Mouse (Mus musculus): Measurements from ENCODE around the gene Nqo2.

Gene Nqo2

DNA sequence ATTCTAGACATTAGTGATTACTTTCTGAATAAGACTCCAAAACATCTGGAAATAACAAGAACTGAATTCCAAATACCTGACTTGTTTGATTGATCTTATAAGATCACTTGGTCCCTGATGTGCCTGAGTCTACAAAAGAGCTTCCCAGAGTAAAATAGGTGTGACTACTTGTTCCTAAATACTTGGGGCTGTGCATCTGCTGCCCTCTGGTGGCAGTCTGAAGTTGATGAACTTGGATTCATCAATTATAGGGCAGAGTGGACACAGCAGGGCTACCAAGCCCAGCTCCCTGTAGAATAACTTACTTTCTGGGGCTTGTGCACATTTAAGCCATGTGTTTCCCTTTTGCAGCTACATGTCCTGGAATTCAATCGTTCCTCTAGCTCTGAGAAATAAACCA is 30.7 kb downstream of the Nqo2 start:
- peak; percentile 33 for DNase-seq (ENCODE audit: low spot score)

DNA sequence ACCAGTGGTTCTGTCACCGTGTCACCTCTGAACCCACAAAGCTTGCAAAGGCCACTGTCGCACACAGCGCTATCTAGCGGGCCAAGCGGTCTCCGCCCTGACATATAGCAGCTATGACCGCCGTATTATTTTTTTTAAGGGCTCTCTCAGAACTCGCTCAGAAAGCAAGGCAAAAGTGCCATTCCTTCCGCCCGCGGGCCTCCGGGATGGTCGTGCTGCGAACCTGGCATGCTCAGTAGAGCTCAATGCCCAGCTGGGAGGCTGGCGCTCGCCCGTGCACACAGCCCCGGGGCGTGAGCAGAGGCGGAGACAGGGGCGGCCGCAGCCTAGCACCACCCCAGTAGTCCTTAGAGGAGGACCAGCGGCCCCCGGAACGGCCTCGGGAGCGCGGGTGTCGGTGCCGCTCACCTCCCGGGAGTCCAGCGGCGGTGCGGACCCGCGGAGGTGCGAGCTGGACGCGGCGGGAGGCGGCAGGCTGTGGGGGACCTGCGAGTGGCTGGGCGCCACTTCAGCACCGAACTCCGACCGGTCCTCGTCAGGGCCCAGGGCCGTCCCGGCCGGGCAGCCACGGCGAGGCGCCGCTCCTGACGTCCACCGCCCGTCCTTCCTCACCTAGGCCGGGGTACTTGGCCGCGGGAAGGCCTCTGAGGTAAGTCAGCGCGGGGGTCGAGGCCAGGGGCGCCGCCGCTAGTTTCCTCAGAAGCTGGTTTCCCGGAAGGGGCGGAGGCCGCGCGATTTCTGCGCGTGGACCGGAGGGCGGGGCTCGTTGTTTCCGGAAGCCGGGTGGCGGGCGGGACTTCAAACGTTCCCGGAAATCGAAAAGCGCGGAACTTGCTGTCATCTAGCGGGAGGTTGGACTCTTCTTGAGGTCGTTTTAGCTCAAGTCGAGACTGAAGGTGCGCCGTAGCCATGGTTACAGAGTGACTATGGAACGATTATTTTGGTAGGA is 37.8 kb downstream of the Nqo2 start, which contains the start of the genes Ripk1 and Serpinb6a:
Ripk1 (plus strand) TSS at position 306 of the 949 bp plus-strand sequence.
Serpinb6a (minus strand) TSS at position 737 of the 949 bp plus-strand sequence.
- DNase-seq (ENCODE audit: low spot score), result peak; percentile 91

DNA sequence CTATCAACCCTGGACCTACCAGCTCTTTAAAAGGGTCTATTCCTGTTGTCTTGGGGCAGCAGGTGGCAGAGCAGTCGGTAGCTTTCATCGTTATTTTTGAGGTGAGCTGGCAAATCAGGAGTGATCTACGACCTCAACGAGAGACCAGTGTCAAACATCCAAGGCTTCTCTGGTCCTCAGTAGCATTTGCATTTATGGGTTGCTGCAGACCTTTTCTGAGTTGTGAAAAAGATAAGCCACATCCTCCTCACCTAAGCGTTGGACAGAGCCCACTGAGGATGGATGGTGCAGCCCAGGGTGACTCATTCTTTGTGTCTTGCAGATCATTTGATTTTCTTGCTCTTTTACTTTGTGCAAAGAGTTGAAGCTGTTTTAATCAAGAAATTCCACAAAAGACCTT is 38.6 kb downstream of the Nqo2 start:
- DNase-seq (ENCODE audit: low spot score), result no peak

DNA sequence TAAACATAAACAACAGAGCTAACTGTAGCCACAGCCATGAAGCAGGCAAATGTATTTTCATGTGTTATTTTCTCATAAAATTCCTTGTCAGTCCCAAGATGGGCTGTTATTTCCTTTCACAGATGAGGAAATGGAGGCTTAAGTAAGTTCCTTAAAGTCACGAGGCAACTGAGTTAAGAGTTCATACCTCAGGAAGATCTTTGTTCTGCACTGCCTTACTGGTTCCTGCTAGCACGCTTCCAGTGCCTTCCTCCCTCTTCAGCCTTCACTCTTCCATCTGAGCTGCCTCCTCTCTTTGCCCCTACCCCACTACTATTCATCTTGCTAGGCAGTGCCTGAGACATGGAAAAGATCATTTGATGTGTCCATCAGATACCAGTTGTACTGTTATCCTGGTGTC is 42.7 kb downstream of the Nqo2 start:
- DNase-seq (ENCODE audit: low spot score), result no peak

DNA sequence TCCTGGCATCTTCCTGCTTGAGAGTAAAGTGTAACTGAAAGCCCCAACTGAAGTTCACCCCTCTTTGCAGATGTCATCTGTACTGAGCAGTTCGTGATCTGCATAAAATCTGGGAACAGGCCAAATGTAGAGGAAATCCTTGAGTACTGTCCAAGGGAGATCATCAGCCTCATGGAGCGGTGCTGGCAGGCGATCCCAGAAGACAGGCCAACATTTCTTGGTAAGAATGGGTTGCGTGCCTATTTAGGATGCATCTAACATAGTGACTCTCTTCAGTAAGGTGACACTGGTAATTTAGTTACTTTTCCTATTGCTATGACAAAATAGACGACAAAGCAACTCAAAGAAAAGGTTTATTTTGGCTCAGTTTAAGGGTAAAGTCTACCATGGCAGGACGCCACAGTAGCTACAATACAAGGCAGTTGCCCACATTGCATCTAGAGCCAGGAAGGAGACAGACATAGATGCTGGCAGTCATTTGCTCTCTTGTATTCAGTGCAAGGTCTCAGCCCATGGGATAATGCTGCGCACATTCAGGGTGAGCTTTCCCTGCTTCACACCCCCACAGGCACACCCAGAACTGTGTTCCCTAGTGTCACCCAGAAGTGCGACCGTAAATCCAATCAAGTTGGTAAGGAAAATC is 52.6 kb downstream of the Nqo2 start:
- no peak for DNase-seq (ENCODE audit: low spot score)

DNA sequence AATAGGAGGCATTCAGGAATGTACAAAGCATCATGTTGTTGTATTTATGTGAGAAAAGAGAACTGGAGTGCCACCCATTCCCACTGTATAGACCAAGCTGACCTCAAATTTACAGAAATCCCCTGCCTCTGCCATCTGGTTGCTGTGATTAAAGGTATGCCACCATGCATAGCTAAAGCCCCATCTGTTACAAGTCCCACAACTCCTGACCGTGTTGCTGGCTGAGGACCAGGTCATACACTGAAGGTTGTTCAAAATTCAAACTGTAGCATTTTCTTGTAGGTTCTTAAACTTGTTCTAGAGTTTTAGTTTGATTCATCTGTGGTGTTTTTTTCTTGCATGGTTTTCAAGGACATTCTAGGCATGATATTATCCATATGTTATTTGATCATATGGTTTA is 54.0 kb downstream of the Nqo2 start:
- DNase-seq (ENCODE audit: low spot score), result no peak

DNA sequence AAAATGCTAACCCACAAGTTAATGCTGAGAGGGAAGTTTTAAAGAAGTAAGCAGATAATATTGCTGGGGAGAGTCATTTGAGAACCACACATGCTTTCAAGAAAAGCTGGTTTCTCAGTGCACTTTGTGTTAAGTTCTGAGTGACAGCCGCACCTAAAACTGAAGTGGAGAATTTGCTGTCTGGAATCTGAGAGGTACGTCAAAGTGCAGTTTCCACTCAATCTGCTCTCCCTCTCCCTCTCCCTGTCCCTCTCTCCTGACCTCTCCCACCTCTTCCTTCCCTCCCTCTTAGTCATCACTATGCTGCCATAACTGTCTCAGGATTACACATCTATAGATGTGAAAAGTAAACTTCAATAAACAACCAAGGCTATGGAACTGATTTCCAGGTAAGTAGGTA is 57.5 kb downstream of the Nqo2 start:
- no peak for DNase-seq (ENCODE audit: low spot score)

DNA sequence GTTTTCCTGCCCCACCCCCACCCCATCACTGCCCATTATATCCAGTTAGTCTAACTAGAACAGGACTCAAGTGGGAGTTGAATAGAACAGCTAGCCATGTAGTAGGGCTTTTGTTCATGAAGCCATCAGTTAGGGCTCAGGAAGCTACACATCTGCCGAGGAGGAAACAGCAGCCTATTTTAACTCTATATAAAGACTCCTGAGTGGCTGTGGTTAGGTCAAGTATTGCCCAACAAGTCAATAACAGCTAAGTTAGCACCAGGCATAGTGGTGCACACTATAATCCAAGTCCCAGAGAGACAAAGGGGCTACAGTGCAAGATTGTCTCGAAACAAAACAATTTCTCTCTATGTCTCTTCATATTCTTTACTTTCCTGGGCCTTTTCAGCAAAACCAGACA is 67.6 kb downstream of the Nqo2 start:
- DNase-seq (ENCODE audit: low spot score), result no peak

DNA sequence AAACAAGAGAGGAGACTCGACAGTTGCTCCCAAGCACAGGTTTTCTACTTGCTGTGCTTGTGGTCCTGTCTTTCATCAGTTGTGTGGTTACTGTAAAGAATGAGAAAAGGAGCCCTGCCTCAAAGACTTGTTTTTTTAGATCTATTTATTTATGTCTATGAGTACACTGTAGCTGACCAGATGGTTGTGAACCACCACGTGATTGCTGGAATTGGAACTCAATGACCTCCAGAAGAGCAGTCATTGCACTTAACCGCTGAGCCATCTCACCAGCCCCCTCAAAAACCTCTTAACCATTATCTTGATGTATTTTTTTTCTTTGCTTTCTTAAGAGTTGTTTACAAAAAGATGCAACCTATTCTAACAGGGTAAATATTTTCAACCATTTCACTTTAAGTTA is 70.9 kb downstream of the Nqo2 start:
- DNase-seq (ENCODE audit: low spot score), result no peak

DNA sequence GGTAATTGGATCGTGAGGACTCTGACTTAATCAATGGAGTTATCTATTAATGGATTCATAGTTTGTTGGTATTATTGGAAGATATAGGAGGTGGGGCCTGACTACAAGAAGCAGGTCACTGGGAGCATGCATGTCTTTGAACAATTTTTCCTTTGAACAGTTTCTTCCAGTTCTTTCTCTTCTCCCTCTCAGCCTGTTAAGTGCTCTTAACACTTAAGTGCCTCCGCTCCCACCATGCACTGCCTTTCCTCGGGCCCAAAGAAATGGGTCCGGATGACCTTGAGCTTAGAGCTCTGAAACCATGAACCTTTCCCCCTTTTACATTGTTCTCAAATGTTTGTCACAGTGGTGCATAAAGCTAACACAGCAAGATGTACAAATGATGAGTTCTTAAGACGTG is 72.2 kb downstream of the Nqo2 start:
- no peak for DNase-seq (ENCODE audit: low spot score)

DNA sequence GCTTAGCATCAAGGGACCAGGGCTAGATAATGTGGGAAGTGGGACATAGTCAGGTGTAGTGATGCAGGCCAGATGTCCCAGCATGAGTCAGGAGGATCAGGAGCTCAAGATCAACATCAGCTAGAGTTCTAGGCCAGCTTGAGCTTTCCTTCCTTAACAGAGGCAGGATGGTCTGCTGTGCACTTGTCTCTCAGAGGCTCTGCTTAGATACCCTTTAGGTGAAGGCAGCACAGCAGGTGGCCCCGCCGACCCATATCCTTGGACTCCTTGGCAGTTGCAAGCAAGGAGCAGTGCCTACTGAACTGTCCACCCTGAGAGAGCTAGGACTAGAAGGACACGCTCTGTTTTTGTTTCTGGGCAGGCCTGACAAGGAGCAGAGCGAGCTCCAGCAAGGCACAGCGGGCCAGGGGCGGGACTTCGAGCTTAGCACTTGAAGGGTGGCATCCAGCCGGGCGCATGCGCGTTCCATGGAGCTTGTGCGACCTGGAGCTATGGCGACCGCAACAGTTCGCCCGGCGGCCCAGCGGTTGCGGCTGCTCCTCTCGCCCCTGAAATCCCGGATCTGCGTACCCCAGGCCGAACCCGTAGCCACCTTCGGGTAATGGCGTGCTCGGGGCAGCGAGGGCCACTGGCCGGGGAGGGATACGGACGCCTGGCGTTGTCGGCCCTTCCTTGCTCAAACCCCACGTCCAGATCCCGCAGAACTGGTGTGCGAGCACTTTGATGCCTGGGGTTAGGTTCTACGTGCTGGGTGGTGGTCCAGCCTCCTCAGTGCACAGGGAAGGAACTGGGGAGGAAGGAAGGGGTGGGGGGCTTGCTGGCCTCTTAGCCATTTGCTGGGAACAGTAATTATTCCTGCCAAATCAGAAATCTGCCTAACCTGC is 72.9 kb downstream of the Nqo2 start, which contains the start of gene Bphl:
Bphl (plus strand) TSS at position 426 of the 884 bp plus-strand sequence.
- DNase-seq (ENCODE audit: low spot score), result peak; percentile 75

DNA sequence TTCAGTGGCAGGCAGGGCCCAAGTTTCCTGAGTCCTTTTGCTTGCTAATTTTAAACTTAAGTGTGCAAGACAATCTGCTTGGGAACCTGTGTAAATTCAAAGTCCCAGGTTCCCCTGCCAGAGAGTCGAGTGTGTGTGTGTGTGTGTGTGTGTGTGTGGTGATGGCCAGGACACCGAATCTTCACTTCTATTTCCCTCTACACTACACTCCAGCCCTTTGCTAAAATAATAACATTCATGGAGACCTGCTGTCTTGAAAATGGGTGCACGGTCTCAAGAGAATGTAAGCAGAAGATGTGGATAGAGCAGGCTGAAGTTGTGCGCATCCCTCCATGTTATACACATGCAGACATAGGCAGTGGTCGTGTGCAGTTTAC is 73.6 kb downstream of the Nqo2 start:
- no peak for DNase-seq (ENCODE audit: low spot score)
